Mouse (Mus musculus) heart, embryonic 11.5 days (tissue): ENCODE results near the gene Rcor2. TPM values are rescaled to one million over a fixed set of nuclear protein-coding genes. Genes with fewer than 3 reads are reported as not detected.

Experiments used
- ATAC-seq: fragments of 200-750 bp; cut with Nextera tagmentation; replicated peaks from 2 replicates; pipeline ENCODE4 v1.8.0; 2017; ENCODE audit warnings: moderate library complexity; ENCODE audit not compliant: insufficient number of reproducible peaks, low FRiP score, low TSS enrichment
- H3K27ac ChIP-seq: fragments of 300-500 bp; sonication (generic); 2 replicates; pipeline ENCODE4 v1.5.1; 2014; ENCODE audit warnings: mild to moderate bottlenecking, low read depth, low read length
- H3K27me3 ChIP-seq: fragments of 300-500 bp; sonication (generic); 2 replicates; pipeline ENCODE4 v1.6.1; 2014; ENCODE audit warnings: mild to moderate bottlenecking, low read length, mixed read lengths; ENCODE audit not compliant: control insufficient read depth, insufficient read depth
- H3K36me3 ChIP-seq: fragments of 300-500 bp; sonication (generic); 2 replicates; pipeline ENCODE4 v1.6.1; 2014; ENCODE audit warnings: mild to moderate bottlenecking, low read length, moderate library complexity, mixed read lengths; ENCODE audit not compliant: control insufficient read depth, insufficient read depth
- H3K4me1 ChIP-seq: fragments of 300-500 bp; sonication (generic); 2 replicates; pipeline ENCODE4 v1.6.1; 2014; ENCODE audit warnings: low read length; ENCODE audit not compliant: control insufficient read depth, insufficient read depth
- H3K4me2 ChIP-seq: fragments of 300-500 bp; sonication (generic); 2 replicates; pipeline ENCODE4 v1.6.1; 2014; ENCODE audit warnings: mild to moderate bottlenecking, moderate library complexity
- H3K4me3 ChIP-seq: fragments of 300-500 bp; sonication (generic); 2 replicates; pipeline ENCODE4 v1.5.1; 2014; ENCODE audit warnings: low read depth, low read length
- H3K9ac ChIP-seq: fragments of 300-500 bp; sonication (generic); 2 replicates; pipeline ENCODE4 v1.6.1; 2014; ENCODE audit warnings: mild to moderate bottlenecking, low read depth, low read length, moderate library complexity
- H3K9me3 ChIP-seq: fragments of 300-500 bp; sonication (generic); replicated peaks from 2 replicates; pipeline ENCODE4 v1.6.1; 2016; ENCODE audit warnings: low read length; ENCODE audit not compliant: control insufficient read depth
- WGBS: fragments of 180-500 bp; shearing (Covaris S2); extraction: QIAGEN DNeasy Blood & Tissue Kit; methylation state at CpG from one replicate; pipeline ENCODE4 v1.1.7; 2014; ENCODE audit not compliant: insufficient replicate concordance; 5-methylcytosine and 5-hydroxymethylcytosine counted together
- polyA plus RNA-seq: library from polyadenylated mRNA; unstranded; fragments of >200 nt; fragmentation: Nextera tagmentation; extraction: Ambion mirVana; gene quantifications from 2 replicates; pipeline ENCODE4 v1.2.1, GENCODE M21; 2014

Rcor2 gene
- polyA plus RNA-seq, 1 experiment from 2014 or later = 9.5 TPM

DNA sequence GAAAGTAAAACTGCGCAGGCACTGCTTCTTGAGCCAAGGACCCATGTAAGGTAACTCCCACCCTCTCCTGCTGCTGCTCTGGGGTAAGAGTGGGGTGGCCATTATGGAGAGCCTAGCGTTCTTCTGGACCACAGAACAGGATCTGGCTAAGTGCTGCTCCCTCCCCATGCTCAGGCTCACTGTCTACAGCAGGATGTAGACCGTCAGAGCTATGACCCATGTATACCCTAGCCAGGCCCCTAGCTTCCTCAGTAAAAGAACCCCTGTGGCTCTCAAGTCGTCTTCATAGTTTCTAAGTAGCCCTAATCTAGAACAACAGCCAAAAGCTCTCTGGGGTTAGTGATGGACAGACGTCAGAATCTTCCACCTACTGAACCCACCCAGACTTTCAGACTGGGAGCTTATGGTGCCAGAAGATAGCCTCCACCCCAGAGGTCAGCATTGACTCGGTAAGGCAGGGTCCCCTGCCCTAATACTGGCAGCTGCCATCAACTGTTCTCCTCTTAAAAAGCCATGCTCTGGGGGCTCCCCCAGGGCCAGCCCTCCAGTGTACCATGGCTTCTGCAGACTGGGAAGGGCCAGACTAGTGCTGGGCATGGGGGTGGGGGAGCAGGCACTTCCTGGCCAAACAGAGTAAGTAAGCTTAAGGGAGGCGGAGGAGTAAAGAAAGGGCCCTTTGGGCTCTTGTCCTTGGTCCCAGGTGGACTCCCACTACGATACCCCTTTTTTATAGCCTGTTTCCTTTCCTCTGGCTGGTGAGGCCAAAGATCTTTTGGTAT lies 27.2 kb downstream of the Rcor2 start:
- Histone ChIP-seq H3K4me3 (peak overlapping the region; percentile 17; the same call in 1 of the 2 replicates), H3K9me3 (no peaks in the 10 kb centered on the region), H3K9ac (no peak overlapping the region), H3K27ac (no peak overlapping the region), H3K4me1 (peaks cover 49% of the 10 kb centered on the region), H3K27me3 (no peaks in the 10 kb centered on the region), H3K36me3 (peaks cover 2% of the 10 kb centered on the region; the same call in 1 of the 2 replicates), H3K4me2 (peak overlapping the region; percentile 54; the same call in 1 of the 2 replicates)
- no peak for ATAC-seq
- WGBS = 54% methylated on average over 8 of the region's 8 CpGs

DNA sequence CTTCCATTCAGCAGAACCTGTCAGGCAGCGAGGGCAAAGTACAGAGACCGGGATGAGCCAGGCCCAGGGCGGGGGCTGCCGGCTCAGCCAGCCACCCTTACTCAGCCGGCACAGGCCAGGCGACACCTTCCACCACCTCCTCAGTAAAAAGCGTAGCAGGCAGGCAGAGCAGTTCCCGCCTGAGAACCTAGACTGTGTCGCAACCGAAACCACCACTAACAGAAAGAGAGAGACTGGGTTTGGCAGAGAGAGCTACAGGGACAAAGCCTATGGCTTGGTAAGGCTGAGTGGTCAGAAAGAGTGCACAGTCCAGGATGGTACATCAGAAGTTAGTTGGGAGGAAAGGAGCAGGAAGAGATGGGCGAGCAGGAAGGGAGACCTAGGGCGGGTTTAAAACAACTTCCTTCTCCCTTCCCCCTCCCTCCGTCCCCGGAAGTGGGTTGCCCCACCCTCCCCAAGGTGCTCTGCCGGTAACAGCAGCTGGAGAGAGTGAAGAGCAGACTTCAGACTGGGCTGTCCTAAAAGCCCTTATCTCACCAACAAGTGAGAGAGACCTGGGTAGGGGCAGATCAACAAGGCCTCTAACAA lies 28.0 kb downstream of the Rcor2 start:
- H3K27ac ChIP-seq = peak overlapping the region; percentile 62
- no peaks in the 10 kb centered on the region for H3K9me3 ChIP-seq
- 46% methylated on average over 13 of the region's 15 CpGs for WGBS
- ATAC-seq = peak; percentile 80
- peak overlapping the region; percentile 17 for H3K4me3 ChIP-seq
- H3K9ac ChIP-seq = peak overlapping the region; percentile 29
- peaks cover 42% of the 10 kb centered on the region for H3K4me1 ChIP-seq
- H3K36me3 ChIP-seq = no peaks in the 10 kb centered on the region; the same call in 1 of the 2 replicates
- H3K4me2 ChIP-seq = peak overlapping the region; percentile 54
- H3K27me3 ChIP-seq = no peaks in the 10 kb centered on the region

DNA sequence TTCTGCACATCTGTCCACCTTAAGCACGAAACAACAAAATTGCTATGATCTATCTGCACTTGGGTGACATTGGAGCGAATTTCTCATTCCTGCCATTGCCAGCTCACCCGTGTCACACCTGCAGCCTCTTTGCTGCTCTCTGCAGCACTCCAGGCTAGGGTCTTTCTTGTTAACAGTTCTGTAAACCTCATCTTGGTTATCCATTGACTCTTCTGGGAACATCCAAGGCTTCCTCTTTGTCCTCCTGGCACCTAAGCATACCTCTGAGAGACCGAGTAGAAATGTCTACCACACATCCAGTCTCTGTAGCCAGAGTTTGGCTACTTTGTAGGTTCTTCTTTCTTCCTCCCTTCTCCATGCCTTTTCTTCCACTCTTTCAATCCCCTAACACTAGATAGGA lies 28.8 kb downstream of the Rcor2 start:
- no peak overlapping the region for H3K9ac ChIP-seq
- no peaks in the 10 kb centered on the region; the same call in 1 of the 2 replicates for H3K36me3 ChIP-seq
- no peaks in the 10 kb centered on the region for H3K27me3 ChIP-seq
- H3K9me3 ChIP-seq = no peaks in the 10 kb centered on the region
- ATAC-seq = no peak
- WGBS = 74% methylated on average over 4 of the region's 4 CpGs
- H3K27ac ChIP-seq = peak overlapping the region; percentile 62
- H3K4me3 ChIP-seq = no peak overlapping the region
- peaks cover 40% of the 10 kb centered on the region for H3K4me1 ChIP-seq
- H3K4me2 ChIP-seq = peak overlapping the region; percentile 54; the same call in 1 of the 2 replicates

DNA sequence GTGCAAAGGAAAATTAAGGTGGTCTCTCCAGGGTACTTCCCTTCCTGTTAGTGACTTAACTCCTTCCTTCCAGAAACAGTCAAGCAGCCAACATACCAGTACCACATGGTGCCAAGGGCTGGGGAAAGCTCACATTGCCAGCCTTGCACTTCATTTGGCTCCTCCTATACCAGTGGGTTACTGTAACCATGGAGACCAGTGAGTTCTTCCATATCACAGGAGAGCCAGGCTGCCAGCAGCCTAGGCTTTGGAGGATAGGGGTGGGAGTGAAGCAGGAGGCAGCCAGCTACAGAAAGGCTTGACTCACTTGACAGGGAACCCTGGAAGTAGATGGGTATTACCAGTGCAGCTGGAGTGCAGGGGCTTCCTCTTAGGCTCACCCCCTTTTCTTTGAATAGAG lies 31.9 kb downstream of the Rcor2 start:
- H3K9ac ChIP-seq = no peak overlapping the region
- H3K27me3 ChIP-seq = no peaks in the 10 kb centered on the region
- 0 out of 2 replicates have a peak overlapping the region, but pooled peaks have one; percentile 54 for H3K27ac ChIP-seq
- no peak for ATAC-seq
- no peaks in the 10 kb centered on the region for H3K9me3 ChIP-seq
- no peak overlapping the region for H3K4me2 ChIP-seq
- H3K4me1 ChIP-seq = peaks cover 29% of the 10 kb centered on the region
- H3K4me3 ChIP-seq = no peak overlapping the region
- no peaks in the 10 kb centered on the region; the same call in 1 of the 2 replicates for H3K36me3 ChIP-seq

DNA sequence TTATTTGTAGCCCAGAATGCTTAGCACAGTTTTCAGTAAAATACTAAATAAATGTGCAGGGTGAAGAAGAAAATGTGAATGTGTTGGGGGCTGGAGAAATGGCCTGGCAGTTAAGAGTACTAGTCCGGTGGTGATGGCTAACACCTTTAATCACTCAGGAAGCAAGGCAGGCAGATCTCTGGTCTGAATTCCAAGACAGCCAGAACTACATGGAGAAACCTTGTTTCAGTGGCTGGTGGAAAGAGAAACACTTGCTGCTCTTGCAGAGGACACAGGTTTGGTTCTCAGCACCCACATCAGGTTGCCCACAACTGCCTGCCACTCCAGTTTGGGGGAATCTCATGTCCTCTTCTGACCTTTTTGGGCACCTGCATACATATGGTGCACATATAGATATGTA lies 33.0 kb downstream of the Rcor2 start:
- ATAC-seq = no peak
- Histone ChIP-seq H3K27ac (no peak overlapping the region), H3K4me3 (no peak overlapping the region), H3K4me1 (peaks cover 22% of the 10 kb centered on the region), H3K4me2 (no peak overlapping the region), H3K36me3 (no peaks in the 10 kb centered on the region; the same call in 1 of the 2 replicates), H3K9ac (no peak overlapping the region), H3K9me3 (no peaks in the 10 kb centered on the region), H3K27me3 (no peaks in the 10 kb centered on the region)
- 81% methylated on average over 1 of the region's 1 CpGs for WGBS

DNA sequence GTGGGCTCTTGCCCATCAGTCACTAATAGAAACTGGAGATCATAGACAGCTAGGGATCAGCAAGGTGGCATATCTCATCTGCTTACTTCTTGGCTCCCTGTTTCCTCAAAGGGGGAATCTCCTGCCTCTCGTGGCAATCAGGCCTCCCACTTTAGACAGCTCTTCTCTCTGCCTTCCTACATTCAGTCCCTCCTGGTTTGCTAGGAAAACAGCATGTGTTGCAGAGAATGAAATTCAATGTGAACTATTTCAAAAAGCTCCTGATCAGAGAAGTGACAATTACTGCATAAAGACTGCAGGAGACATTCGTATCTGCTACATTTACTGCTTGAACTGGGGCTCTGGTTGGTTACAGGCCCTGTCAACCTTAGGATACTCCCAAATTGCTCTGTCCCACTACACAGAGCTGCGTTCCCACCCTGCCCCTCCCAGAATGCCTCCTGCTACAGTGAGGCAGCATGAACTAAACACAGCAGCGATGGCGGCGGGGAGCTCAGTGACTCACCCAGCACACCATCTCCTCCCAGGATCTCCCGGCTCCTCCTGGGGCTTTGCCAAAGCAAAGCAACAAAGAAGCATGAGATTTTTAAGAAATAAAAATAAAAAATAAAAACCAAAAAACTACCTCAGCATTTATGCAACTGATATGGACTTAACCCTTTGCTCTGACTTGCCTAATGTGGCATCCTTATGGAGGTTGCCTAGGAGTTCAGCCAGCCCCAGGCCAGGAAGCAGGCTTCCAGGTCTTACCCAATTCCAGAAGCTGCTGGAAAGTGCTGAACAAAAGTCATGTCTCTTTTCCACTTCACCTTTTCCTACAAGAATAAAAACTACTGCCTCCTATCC lies 34.7 kb downstream of the Rcor2 start:
- WGBS = 68% methylated on average over 7 of the region's 7 CpGs
- H3K27ac ChIP-seq = no peak overlapping the region
- peaks cover 26% of the 10 kb centered on the region for H3K4me1 ChIP-seq

DNA sequence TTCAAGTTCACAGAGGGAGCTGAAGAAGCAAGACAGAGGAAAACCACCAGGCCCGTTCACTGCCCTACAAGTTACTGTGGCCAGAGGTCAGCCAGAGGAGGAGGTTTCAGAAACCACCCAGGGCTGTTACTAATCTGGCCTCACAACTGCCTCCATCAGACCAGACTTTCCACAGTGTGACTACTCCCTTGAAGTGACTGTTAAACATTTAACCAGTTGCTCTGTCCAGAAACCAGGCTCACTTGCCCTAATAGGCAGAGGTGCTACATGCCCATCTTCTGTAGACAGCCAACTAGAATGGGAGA lies 35.3 kb downstream of the Rcor2 start:
- Histone ChIP-seq H3K4me1 (peaks cover 32% of the 10 kb centered on the region), H3K9ac (no peak overlapping the region), H3K36me3 (no peaks in the 10 kb centered on the region; the same call in 1 of the 2 replicates), H3K9me3 (no peaks in the 10 kb centered on the region), H3K4me3 (no peak overlapping the region), H3K27me3 (no peaks in the 10 kb centered on the region), H3K27ac (no peak overlapping the region), H3K4me2 (no peak overlapping the region)
- no peak for ATAC-seq
- WGBS = 94% methylated on average over 1 of the region's 1 CpGs

More for the DNA sequence above, 34.7 kb downstream of the Rcor2 start:
- H3K27me3 ChIP-seq = no peaks in the 10 kb centered on the region
- H3K9ac ChIP-seq = 0 out of 2 replicates have a peak overlapping the region, but pooled peaks have one; percentile 22
- no peak overlapping the region for H3K4me3 ChIP-seq
- H3K9me3 ChIP-seq = no peaks in the 10 kb centered on the region
- no peaks in the 10 kb centered on the region; the same call in 1 of the 2 replicates for H3K36me3 ChIP-seq
- no peak for ATAC-seq
- H3K4me2 ChIP-seq = no peak overlapping the region

DNA sequence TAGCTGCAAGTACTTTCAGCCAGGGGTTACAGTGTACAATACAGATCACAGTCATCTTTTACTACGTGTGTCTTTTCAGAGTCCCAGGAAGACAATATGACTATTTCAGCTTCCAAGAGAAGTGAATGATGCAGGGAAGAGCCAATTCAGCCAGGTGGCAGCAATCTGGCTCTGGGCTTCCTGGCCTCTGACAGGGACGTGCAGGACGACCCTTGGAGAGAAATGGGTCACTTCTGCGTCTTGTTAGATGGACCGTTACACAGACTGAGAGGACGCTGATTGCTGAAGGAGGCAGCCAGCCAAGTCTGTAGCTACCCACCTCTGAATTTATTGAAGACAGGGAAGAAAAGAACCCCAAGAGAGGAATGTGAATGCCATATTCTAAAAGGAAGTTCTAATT lies 36.7 kb downstream of the Rcor2 start:
- Histone ChIP-seq H3K27me3 (no peaks in the 10 kb centered on the region), H3K9me3 (no peaks in the 10 kb centered on the region), H3K4me2 (no peak overlapping the region), H3K4me1 (peaks cover 43% of the 10 kb centered on the region), H3K27ac (no peak overlapping the region), H3K4me3 (no peak overlapping the region), H3K36me3 (no peaks in the 10 kb centered on the region), H3K9ac (no peak overlapping the region)
- WGBS = 73% methylated on average over 6 of the region's 6 CpGs
- no peak for ATAC-seq
